Mouse (Mus musculus): ENCODE data around the gene Olfr763.
A peak's percentile ranks its signal among the peaks of the same experiment; 100 is the strongest.
"Not testable (repeated sequence)": the region's sequence is repeated elsewhere in the genome, so short reads cannot be mapped to it uniquely, and the experiment has no call there.

Olfr763 gene

GRCm38 (mm10) chr10:129010288-129010841 is at the start of gene Olfr763:
Gene Olfr763, plus strand, starts transcription at chr10:129010791.
- DNase-seq: no peak

- no peak for DNase-seq
Observed at GRCm38 (mm10) chr10:128964961-128965360, 45.6 kb upstream of the Olfr763 start.

- no peak for DNase-seq
Observed at GRCm38 (mm10) chr10:128965871-128966270, 44.7 kb upstream of the Olfr763 start.

GRCm38 (mm10) chr10:128968341-128968749 is 42.2 kb upstream of the Olfr763 start:
- no peak for DNase-seq

DNA sequence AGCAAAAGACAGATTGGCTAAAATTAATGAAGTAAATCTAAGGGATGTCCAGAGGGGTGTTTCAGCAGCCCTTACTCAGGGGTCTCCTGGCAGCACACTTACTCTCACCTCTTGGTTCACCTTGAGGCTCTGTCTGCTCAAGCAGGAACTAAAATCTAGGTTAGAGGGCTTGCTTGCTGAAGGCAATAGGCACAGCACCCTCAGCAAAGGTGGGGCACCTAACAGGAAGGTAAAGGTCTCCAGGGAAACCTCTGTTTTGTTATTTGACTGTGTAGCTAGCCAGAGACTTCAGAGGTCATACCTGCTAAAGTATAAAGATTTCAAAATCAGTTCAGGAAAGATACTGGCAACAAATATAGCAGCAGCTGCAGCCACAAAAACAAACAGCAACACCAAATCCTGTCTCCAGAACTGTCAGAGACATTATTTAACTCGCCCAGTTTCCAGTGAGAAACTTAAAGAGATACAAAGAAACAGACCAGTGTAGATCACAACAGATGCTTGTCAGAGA is 39.8 kb upstream of the Olfr763 start:
- DNase-seq: no peak

DNA sequence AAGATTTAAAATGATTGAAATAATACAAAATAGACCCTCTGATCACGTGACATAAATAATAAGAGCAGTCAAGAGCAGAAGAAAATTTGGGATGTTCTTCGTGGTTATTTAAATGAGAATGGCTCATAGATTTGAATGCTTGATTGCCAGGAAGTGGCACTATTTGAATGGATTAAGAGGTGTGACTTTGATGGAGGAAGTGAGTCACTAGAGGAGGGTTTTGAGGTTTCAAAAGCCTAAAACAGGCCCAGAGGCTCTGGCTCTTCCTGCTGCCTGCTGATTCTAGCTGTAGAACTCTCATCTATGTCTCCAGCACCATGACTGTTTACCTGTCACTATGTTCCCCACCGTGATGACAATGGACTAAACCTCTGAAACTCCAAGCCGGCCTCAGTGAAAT is 37.8 kb upstream of the Olfr763 start:
- DNase-seq: no peak

DNA sequence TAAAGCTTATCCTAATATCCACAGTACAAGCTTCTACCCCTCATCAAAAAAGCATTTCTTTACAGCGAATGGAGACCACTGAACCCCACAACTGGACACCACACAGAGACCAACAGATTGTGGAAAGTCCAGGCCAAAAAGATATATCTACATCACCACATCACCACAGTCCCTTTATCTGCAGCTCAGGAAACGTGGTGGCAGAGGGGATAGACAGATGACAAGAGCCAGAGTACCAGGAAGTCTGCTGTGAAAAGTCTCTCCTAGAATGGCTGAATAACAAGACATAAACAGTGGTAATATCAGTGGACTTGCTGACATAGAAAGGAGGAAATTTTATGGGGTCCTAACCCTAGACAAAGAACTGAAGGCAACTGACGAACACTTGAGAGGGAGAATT is 34.2 kb upstream of the Olfr763 start:
- no peak for DNase-seq

- DNase-seq: peak; percentile 74 to 77
Observed at GRCm38 (mm10) chr10:128977522-128978114, 33.0 kb upstream of the Olfr763 start.

DNA sequence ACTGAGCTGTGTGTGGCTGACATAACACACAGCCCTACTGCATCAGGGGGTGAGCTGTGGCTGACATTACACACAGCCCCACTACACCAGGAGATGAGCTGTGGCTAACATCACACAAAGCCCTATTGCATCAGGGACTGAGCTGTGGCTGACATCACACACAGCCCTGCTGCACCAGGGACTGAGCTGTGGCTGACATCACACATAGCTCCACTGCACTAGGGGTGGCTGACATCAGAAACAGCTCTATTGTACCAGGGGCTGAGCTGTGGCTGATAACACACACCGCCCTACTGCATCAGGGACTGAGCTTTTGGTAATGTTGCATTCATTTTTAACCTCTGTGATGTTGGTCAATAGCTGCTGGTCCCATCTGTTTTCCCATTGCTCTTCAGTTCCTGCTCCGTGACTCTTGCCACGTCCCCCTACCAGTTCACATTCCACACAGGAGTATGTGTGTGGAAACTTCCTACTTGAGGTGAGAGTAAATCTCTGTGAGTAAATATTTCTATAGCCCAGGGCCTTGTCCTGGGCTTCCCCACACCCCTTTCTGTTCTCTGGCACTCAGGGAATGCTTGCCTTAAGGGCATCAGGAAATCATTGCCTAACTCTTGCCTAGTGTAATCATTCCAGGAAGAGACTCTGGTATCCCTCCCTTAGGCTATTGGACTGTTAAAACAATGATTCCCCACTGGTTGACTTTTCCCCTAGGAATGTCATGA is 29.8 kb upstream of the Olfr763 start:
- no peak for DNase-seq

GRCm38 (mm10) chr10:128989131-128989530 is 21.5 kb upstream of the Olfr763 start, which contains the start of gene Olfr9:
Gene Olfr9, plus strand, starts transcription at chr10:128989431.
- DNase-seq: not testable (repeated sequence)

- not testable (repeated sequence) for DNase-seq
Observed at GRCm38 (mm10) chr10:128990129-128990850, 20.3 kb upstream of the Olfr763 start.

- DNase-seq: no peak
Observed at GRCm38 (mm10) chr10:128990994-128991393, 19.6 kb upstream of the Olfr763 start.

DNA sequence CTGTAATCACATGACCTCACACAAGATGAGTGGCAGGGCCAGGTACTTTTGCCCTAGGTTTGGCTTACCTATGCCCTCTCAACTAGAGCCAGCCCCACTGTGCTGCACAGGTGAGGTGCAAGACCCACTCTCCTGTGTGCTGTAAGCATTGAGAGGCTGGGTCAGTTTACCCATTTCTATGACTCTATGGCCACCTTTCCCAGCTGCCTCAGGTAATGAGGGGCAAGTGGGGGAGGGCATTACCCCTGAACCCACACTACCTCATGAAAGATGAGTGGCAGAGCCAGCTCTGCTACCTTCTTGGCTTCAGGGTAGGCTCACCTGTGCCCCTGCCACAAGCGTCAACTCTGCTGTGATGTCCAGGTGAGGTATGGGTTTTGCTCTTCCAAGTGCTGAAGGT is 14.8 kb upstream of the Olfr763 start:
- no peak for DNase-seq

DNA sequence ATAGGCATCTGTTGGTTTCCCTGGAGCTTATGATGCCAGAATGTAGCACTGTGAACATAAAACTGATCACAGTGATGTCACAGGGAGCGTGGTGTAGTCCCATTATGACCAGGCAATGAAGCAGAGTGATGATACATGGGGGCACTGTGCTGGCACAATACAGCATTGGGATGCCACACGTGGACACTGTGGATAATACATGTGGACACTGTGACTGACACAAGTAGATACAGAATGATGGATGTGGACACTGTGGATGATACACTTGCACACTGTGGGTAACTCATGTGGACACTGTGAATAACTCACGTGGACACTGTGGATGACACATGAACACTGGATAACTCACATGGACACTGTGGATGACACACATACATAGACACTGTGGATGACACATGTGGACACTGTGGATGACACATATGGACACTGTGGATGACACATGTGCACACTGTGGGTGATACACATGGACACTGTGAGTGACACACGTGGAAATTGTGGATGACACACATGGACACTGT is 14.0 kb upstream of the Olfr763 start:
- DNase-seq: no peak

GRCm38 (mm10) chr10:129004032-129004920 is 6.3 kb upstream of the Olfr763 start:
- DNase-seq: no peak

DNA sequence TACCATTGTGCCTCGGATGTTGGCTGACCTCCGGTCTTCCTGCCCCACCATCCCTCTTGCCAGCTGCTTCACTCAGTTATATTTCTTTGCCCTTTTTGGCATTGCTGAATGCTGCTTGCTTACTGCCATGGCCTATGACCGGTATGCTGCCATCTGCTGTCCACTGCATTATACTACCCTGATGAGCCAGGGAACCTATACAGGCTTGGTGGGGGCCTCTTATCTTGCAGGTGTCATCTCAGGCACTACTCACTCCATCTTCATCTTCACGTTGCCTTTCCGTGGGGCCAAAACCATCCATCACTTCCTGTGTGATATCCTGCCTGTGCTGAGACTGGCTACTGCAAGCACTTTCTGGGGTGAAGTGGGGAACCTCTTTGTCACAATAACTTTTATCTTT is 920 bp downstream of the Olfr763 start:
- DNase-seq: not testable (repeated sequence)

GRCm38 (mm10) chr10:129014477-129014876 is 3.9 kb downstream of the Olfr763 start:
- no peak for DNase-seq

GRCm38 (mm10) chr10:129023319-129023718 is 12.7 kb downstream of the Olfr763 start:
- DNase-seq: no peak

DNA sequence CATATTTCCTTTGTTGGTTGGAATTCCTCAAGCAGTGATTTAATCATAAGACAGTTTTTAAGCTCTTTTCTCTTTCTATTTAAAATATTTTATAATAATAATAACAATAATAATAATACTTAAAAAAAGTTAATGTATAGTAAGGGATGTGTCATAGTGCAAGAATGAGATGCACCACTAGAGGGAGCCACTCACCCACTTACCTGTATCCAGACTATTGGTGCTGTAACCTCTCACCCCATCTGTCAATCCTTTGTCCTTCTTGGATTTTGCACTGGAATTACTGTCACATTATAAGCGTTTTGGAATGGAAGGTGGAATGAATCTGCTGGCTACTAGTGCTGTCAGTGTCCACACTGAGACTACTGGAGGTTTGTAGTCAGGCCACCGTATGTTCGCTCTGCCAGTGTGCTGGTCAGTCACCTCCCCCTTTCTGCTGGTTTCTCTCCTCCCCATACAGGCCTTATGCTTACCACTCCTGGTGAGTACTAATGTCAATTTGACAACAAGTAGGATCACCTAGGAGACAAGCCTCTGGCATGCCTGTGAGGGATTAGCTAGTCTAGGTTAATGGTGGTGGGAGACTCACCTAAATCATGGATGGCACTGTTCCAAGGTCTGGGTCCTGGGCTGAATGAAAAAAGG is 15.5 kb downstream of the Olfr763 start:
- peak; percentile 68 to 81 for DNase-seq

GRCm38 (mm10) chr10:129028343-129028742 is 17.8 kb downstream of the Olfr763 start:
- no peak for DNase-seq

DNA sequence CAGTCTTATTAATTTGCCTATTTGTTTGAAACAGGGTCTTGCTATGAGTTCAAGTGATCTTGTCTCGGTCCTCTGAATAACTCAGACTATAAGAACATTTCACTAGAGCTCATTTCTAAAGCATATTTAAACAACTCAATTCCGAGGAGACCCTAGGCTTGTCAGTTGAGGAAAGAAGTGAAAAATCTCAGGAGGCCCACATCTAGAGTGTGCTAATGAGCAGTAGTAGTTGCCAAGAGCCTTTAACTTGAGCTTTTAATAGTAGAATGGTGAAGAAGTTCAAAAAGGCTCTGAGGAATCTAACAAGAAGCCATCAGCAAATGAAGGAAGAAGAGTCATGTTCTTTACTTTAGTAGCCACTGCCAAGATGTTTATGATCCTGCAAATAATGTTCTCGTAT is 29.2 kb downstream of the Olfr763 start, which contains the start of gene Olfr764-ps1:
Gene Olfr764-ps1, minus strand, starts transcription at position 101 of the 400 bp plus-strand sequence.
- no peak for DNase-seq
